Mouse (Mus musculus): ENCODE results near the gene Brdt. TPM values are rescaled to one million over a fixed set of nuclear protein-coding genes. Genes with fewer than 3 reads are reported as not detected.

Gene Brdt
- polyA plus RNA-seq, 1 experiment from 2014 or later, result 2.0 TPM

DNA sequence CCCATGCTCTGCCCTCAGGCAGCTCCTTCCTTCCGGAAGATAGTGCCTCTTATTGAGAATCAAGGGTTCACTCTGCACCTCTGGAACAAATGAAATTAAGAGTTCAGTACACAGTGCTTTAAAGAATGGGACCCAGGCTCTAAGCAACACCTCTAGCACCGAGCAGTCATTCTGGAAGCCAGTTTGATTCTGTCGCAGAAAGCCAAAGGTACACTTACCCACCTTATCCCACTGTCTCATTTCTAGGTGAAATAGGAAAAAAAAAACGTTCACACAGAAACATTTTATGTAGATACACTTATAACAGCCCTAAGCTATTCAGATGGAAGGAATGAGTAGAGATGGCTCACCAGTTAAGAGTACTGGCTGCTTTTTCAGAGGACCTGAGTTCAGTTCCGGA is 71.5 kb downstream of the Brdt start, which contains the start of gene Ephx4:
Gene Ephx4, plus strand, starts transcription at position 301 of the 400 bp plus-strand sequence.
- H3K9ac ChIP-seq (ENCODE audit: low read length), result peak within 1 kb of the TSS; percentile 69
- peaks cover 24% of the 10 kb centered on the region for H3K27me3 ChIP-seq (ENCODE audit: control insufficient read depth, insufficient read depth, low read depth, low read length)
- peaks cover 7% of the 10 kb centered on the region for H3K4me1 ChIP-seq (replicated peaks; ENCODE audit: control insufficient read depth, insufficient read depth, low read length)
- no peaks in the 10 kb centered on the region for H3K36me3 ChIP-seq (ENCODE audit: control insufficient read depth, insufficient read depth, low read length)
- H3K9me3 ChIP-seq (ENCODE audit: control insufficient read depth, low read length), result no peaks in the 10 kb centered on the region
- peak within 1 kb of the TSS; percentile 97 for H3K4me2 ChIP-seq (ENCODE audit: low read depth, low read length)
- H3K27ac ChIP-seq (ENCODE audit: low read length), result no peak within 1 kb of the TSS
- ATAC-seq (ENCODE audit: low read depth), result no peak
- 17% methylated on average over 5 of the region's 5 CpGs for WGBS
- H3K4me3 ChIP-seq (ENCODE audit: low read length), result peak within 1 kb of the TSS; percentile 63

DNA sequence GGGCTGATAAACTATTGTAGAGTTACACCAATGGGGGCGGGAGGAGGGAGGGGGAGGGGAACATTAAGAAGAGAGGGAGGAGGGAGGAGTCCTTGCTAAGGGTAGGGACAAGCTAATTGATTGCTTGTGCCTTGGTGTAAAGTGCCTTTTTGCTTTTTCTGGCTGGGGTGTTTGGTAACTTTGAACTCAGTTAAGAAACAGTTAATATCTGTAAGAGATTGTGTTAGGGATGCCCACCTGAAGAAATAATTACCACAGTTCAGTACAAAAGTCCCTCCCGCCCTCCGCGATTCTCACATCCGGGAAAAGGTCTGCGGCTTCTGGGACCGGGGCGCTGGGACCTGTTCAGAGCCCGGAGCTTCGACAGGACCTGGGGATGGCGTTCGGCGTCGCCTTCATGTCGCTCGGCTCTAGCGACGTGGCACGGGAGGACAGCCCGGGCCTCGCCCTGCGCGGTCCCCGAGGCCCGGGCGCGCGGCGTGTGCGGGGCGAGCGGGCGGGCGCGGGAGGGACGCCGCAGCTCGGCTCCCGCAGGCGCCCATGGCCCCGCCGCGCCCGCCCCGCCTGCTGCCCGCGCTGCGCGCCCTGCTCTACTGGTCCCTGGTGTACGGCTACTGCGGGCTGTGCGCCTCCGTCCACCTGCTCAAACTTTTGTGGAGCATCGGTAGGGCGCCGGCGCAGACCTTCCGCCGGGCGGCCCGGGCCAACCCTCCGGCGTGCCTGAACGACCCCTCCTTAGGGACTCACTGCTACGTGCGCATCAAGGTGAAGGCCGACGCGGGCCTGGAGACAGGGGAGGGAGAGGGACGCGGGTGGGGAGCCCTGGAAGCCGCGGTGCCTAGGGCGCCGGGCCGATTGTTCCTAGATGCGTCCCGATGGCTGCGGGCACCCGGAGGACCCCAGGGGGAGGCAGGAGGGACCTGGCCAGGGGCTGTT is 72.3 kb downstream of the Brdt start:
- peak overlapping the region; percentile 97 for H3K4me2 ChIP-seq (ENCODE audit: low read depth, low read length)
- no peaks in the 10 kb centered on the region for H3K9me3 ChIP-seq (ENCODE audit: control insufficient read depth, low read length)
- peak; percentile 84 for ATAC-seq (ENCODE audit: low read depth)
- peaks cover 24% of the 10 kb centered on the region for H3K27me3 ChIP-seq (ENCODE audit: control insufficient read depth, insufficient read depth, low read depth, low read length)
- no peak overlapping the region for H3K27ac ChIP-seq (ENCODE audit: low read length)
- under 1% methylated on average over 75 of the region's 80 CpGs for WGBS
- no peaks in the 10 kb centered on the region for H3K36me3 ChIP-seq (ENCODE audit: control insufficient read depth, insufficient read depth, low read length)
- peaks cover 7% of the 10 kb centered on the region for H3K4me1 ChIP-seq (replicated peaks; ENCODE audit: control insufficient read depth, insufficient read depth, low read length)
- H3K9ac ChIP-seq (ENCODE audit: low read length), result peak overlapping the region; percentile 69
- H3K4me3 ChIP-seq (ENCODE audit: low read length), result peak overlapping the region; percentile 63

DNA sequence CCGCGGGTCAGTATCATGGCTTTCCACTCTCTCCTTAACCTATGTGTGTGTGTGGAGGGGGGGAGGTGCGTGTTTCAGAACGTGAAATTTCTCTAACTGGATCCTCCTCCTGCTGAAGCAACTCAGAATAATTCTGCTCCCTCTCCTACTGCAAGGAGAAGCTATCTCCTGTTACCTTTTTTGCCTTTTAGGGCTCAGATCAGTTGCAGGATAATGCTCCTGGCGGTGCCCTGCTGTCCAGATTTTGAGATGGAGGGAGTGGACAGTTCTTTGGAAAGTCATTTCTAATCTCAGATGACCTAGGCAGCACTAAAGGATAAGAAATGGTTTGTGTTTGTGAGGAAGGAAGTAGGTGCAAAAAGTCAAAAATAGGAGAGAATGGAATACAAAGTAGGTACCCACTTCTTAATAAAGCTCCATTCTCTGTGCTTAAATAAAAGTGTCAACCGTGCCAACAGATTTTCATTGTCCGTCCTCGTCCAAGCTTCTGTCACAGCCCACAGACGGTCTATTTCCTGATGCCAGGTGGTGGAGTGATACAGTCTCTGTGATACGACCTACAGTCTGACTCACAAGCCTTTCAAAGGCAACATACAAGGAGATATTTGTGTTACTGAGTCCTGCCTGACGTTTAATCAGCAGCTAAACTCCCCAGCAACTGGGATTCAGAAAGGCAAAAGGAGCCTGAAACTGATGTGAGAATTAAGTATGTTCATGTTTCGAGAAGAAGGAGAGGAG is 73.2 kb downstream of the Brdt start:
- Histone ChIP-seq H3K27ac (ENCODE audit: low read length) (no peak overlapping the region), H3K4me3 (ENCODE audit: low read length) (peak overlapping the region; percentile 63), H3K36me3 (ENCODE audit: control insufficient read depth, insufficient read depth, low read length) (no peaks in the 10 kb centered on the region), H3K4me1 (replicated peaks; ENCODE audit: control insufficient read depth, insufficient read depth, low read length) (peaks cover 7% of the 10 kb centered on the region), H3K9me3 (ENCODE audit: control insufficient read depth, low read length) (no peaks in the 10 kb centered on the region), H3K4me2 (ENCODE audit: low read depth, low read length) (peak overlapping the region; percentile 97), H3K9ac (ENCODE audit: low read length) (peak overlapping the region; percentile 69), H3K27me3 (ENCODE audit: control insufficient read depth, insufficient read depth, low read depth, low read length) (peaks cover 24% of the 10 kb centered on the region)
- 32% methylated on average over 11 of the region's 12 CpGs for WGBS
- ATAC-seq (ENCODE audit: low read depth), result no peak

DNA sequence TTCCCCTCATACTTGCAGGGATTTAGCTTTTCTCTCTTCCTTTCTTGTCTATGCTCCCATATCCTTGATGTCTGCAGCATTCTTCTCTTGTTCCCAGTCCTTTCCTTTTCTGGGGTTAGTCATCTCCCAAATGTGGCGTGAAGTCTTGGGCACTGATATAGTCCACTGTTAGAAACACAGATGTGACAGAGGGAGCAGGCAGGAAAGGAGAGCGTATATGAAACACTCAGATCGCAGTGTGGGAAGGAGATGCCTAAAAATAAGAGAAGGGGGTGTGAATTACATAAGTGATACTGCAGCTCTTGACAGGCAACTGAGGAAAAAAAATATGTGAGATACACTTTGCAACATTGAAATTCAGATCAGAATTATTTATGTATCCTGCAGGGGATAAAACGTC is 74.4 kb downstream of the Brdt start:
- H3K9ac ChIP-seq (ENCODE audit: low read length), result no peak overlapping the region
- H3K4me2 ChIP-seq (ENCODE audit: low read depth, low read length), result no peak overlapping the region
- H3K4me1 ChIP-seq (replicated peaks; ENCODE audit: control insufficient read depth, insufficient read depth, low read length), result peaks cover 7% of the 10 kb centered on the region
- ATAC-seq (ENCODE audit: low read depth), result no peak
- no peaks in the 10 kb centered on the region for H3K9me3 ChIP-seq (ENCODE audit: control insufficient read depth, low read length)
- 69% methylated on average over 4 of the region's 4 CpGs for WGBS
- H3K4me3 ChIP-seq (ENCODE audit: low read length), result no peak overlapping the region
- H3K27me3 ChIP-seq (ENCODE audit: control insufficient read depth, insufficient read depth, low read depth, low read length), result peaks cover 24% of the 10 kb centered on the region
- no peaks in the 10 kb centered on the region for H3K36me3 ChIP-seq (ENCODE audit: control insufficient read depth, insufficient read depth, low read length)
- no peak overlapping the region for H3K27ac ChIP-seq (ENCODE audit: low read length)

DNA sequence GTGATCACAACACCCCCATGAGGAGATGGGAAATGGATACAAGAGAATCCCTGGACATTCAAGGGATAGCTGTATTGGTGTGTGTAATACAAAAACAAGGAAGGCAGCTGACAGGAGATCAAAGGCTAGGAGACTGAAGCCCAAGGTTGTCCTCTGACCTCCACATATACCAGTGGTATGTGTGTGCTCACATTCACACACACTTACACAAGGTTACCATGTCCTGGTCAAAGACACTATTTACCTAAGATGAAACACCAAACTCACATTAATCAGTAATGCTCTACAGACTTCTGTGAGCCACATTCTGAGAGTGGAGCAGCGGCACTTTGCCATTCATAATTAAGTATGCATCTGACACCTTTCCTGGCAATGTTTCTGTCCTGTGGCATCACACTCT is 79.3 kb downstream of the Brdt start:
- peaks cover 2% of the 10 kb centered on the region; the same call in 1 of the 2 replicates for H3K27me3 ChIP-seq (ENCODE audit: control insufficient read depth, insufficient read depth, low read depth, low read length)
- no peaks in the 10 kb centered on the region for H3K36me3 ChIP-seq (ENCODE audit: control insufficient read depth, insufficient read depth, low read length)
- no peak for ATAC-seq (ENCODE audit: low read depth)
- H3K4me2 ChIP-seq (ENCODE audit: low read depth, low read length), result no peak overlapping the region
- H3K4me1 ChIP-seq (replicated peaks; ENCODE audit: control insufficient read depth, insufficient read depth, low read length), result no peaks in the 10 kb centered on the region
- no peak overlapping the region for H3K4me3 ChIP-seq (ENCODE audit: low read length)
- 66% methylated on average over 1 of the region's 1 CpGs for WGBS
- H3K27ac ChIP-seq (ENCODE audit: low read length), result no peak overlapping the region
- H3K9me3 ChIP-seq (ENCODE audit: control insufficient read depth, low read length), result no peaks in the 10 kb centered on the region
- H3K9ac ChIP-seq (ENCODE audit: low read length), result no peak overlapping the region

DNA sequence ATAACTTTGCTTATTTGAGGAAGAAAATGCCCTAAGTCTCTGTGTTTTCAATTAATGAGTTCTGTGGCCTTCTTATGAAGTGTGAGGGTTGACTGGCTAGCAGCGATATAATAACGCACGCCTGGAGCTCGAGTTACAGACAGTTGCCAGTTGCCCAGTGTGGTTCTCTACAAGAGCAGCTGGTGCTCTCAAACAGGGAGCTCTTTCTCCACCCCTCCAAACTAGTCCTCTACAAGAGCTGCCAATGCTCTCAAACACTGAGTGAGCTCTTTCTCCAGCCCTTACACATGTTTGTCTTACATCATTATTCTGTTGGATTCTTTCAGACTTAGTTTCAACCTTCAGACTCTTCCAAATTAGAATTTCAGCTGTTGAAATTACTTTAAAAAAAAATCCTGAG is 80.4 kb downstream of the Brdt start:
- H3K4me3 ChIP-seq (ENCODE audit: low read length), result no peak overlapping the region
- 39% methylated on average over 4 of the region's 4 CpGs for WGBS
- ATAC-seq (ENCODE audit: low read depth), result no peak

DNA sequence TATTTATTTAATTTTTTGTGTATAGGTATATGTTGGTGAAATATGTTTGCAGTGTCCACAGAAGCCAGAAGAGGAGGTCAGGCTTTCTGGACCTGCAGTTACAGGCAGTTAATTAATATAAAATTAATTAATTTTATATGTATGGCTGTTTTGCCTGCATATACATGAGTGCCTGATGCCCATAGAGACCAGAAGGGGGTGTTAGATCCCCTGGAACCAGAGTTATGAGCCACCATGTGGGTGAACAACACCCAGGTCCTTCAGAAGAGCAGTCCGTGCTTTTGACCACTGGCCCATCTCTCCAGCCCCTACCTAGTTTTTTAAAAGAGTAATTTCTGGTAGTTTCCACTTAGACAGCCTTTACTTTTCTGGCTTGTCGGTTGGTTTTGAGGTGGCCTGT is 81.3 kb downstream of the Brdt start:
- Histone ChIP-seq H3K4me3 (ENCODE audit: low read length) (no peak overlapping the region), H3K27ac (ENCODE audit: low read length) (no peak overlapping the region), H3K27me3 (ENCODE audit: control insufficient read depth, insufficient read depth, low read depth, low read length) (no peaks in the 10 kb centered on the region), H3K4me2 (ENCODE audit: low read depth, low read length) (no peak overlapping the region), H3K9me3 (ENCODE audit: control insufficient read depth, low read length) (no peaks in the 10 kb centered on the region), H3K36me3 (ENCODE audit: control insufficient read depth, insufficient read depth, low read length) (no peaks in the 10 kb centered on the region), H3K4me1 (replicated peaks; ENCODE audit: control insufficient read depth, insufficient read depth, low read length) (no peaks in the 10 kb centered on the region), H3K9ac (ENCODE audit: low read length) (no peak overlapping the region)
- no peak for ATAC-seq (ENCODE audit: low read depth)
- WGBS, result 85% methylated on average over 2 of the region's 2 CpGs

More for the DNA sequence above, 80.4 kb downstream of the Brdt start:
- no peaks in the 10 kb centered on the region for H3K9me3 ChIP-seq (ENCODE audit: control insufficient read depth, low read length)
- no peaks in the 10 kb centered on the region for H3K36me3 ChIP-seq (ENCODE audit: control insufficient read depth, insufficient read depth, low read length)
- no peaks in the 10 kb centered on the region for H3K4me1 ChIP-seq (replicated peaks; ENCODE audit: control insufficient read depth, insufficient read depth, low read length)
- H3K4me2 ChIP-seq (ENCODE audit: low read depth, low read length), result no peak overlapping the region
- H3K27me3 ChIP-seq (ENCODE audit: control insufficient read depth, insufficient read depth, low read depth, low read length), result no peaks in the 10 kb centered on the region
- no peak overlapping the region for H3K9ac ChIP-seq (ENCODE audit: low read length)
- H3K27ac ChIP-seq (ENCODE audit: low read length), result no peak overlapping the region

DNA sequence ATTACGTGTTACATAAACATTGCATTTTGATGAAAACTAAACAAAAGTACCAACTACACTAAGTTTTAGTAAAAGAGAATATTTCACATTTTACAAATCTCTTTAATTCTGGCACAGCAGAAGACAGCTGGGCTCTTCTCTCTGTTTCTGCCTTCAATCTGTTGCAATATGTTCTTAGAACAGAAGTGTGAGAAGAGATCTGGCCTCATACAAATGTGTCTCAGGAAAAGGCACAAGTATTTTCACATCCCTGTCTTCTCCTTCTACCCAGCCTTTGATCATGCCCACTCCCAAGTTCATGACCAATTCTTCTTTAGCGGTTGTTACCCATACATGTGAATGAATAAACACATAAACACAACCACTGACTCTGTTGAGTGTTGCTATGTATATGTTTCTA is 84.1 kb downstream of the Brdt start:
- no peak for ATAC-seq (ENCODE audit: low read depth)
- no peaks in the 10 kb centered on the region for H3K4me1 ChIP-seq (replicated peaks; ENCODE audit: control insufficient read depth, insufficient read depth, low read length)
- H3K9ac ChIP-seq (ENCODE audit: low read length), result no peak overlapping the region
- H3K27me3 ChIP-seq (ENCODE audit: control insufficient read depth, insufficient read depth, low read depth, low read length), result no peaks in the 10 kb centered on the region
- no peaks in the 10 kb centered on the region for H3K9me3 ChIP-seq (ENCODE audit: control insufficient read depth, low read length)
- no peak overlapping the region for H3K4me3 ChIP-seq (ENCODE audit: low read length)
- no peaks in the 10 kb centered on the region for H3K36me3 ChIP-seq (ENCODE audit: control insufficient read depth, insufficient read depth, low read length)
- no peak overlapping the region for H3K4me2 ChIP-seq (ENCODE audit: low read depth, low read length)
- WGBS, result 73% methylated on average over 2 of the region's 2 CpGs
- H3K27ac ChIP-seq (ENCODE audit: low read length), result no peak overlapping the region

DNA sequence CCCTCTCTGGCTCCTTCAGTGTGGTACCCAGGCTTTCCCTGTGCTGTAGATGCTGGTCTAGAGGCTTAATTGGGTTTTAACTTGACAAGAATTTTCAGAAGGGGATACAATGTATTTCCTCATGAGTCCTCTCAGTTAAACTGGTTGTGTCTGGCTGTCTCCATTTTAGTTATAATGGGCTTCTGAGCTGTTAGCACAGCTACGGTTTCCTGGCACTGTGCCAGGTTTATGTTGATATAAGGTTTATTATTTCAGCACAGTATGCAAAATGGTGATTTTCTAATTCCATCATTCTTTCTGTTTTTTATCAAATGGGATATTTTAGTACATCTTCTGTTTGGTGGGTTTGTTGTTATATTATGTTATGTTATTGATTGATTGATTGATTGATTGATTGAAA is 90.7 kb downstream of the Brdt start:
- WGBS, result 7% methylated on average over 1 of the region's 1 CpGs
- Histone ChIP-seq H3K36me3 (ENCODE audit: control insufficient read depth, insufficient read depth, low read length) (no peaks in the 10 kb centered on the region), H3K27ac (ENCODE audit: low read length) (no peak overlapping the region), H3K4me1 (replicated peaks; ENCODE audit: control insufficient read depth, insufficient read depth, low read length) (no peaks in the 10 kb centered on the region), H3K9ac (ENCODE audit: low read length) (no peak overlapping the region), H3K4me2 (ENCODE audit: low read depth, low read length) (no peak overlapping the region), H3K9me3 (ENCODE audit: control insufficient read depth, low read length) (no peaks in the 10 kb centered on the region), H3K27me3 (ENCODE audit: control insufficient read depth, insufficient read depth, low read depth, low read length) (no peaks in the 10 kb centered on the region), H3K4me3 (ENCODE audit: low read length) (no peak overlapping the region)
- ATAC-seq (ENCODE audit: low read depth), result no peak
